Comparison of ENCODE assay signal across 8 mouse cellular contexts in genomic region chr6:85332351-85332999, GRCm38 (mm10). TPM values are rescaled to one million over a fixed set of nuclear protein-coding genes. Genes with fewer than 3 reads are reported as not detected.
DNase-seq lines count a peak whose midpoint lies in the region; ATAC-seq and TF ChIP-seq lines count a peak whose summit lies in the region.

No protein-coding gene starts in this region.

- no peak for TF ChIP-seq POLR2A in testis, adult 2 months (IDR thresholded peaks at IDR 0.05; ENCODE audit: control insufficient read depth, low read depth, low read length)

- DNase-seq in cerebellum, adult 18-20 months = no peak
- no peak for DNase-seq in testis, postnatal 14 days (ENCODE audit: low spot score)
- DNase-seq in heart, postnatal 0 days (ENCODE audit: low spot score) = no peak
- no peak for DNase-seq in right cerebral cortex, postnatal 25 days

- no peaks in the 10 kb centered on the region for H3K27me3 ChIP-seq in testis, adult 2 months (ENCODE audit: control insufficient read depth, insufficient read depth, low read length)
- H3K27me3 ChIP-seq in heart, postnatal 0 days (ENCODE audit: control insufficient read depth, insufficient read depth, low read length) = 0 out of 2 replicates have a peak, but pooled peaks cover 5% of the 10 kb centered on the region
- H3K27me3 ChIP-seq in liver, embryonic 12.5 days (replicated peaks) = peaks cover 49% of the 10 kb centered on the region
- H3K27me3 ChIP-seq in neural tube, embryonic 15.5 days (replicated peaks) = peaks cover 5% of the 10 kb centered on the region; the same call in 1 of the 2 replicates

- no peak overlapping the region for H3K27ac ChIP-seq in testis, adult 2 months (ENCODE audit: control insufficient read depth, insufficient read depth, low read depth, low read length)
- peak overlapping the region; percentile 90; the same call in 1 of the 2 replicates for H3K27ac ChIP-seq in heart, postnatal 0 days (ENCODE audit: low read depth)
- H3K27ac ChIP-seq in liver, embryonic 12.5 days = no peak overlapping the region
- H3K27ac ChIP-seq in neural tube, embryonic 15.5 days (replicated peaks) = peak overlapping the region; percentile 98

- H3K4me1 ChIP-seq in testis, adult 2 months (ENCODE audit: control insufficient read depth, insufficient read depth, low read length) = peaks cover 17% of the 10 kb centered on the region
- H3K4me1 ChIP-seq in heart, postnatal 0 days (ENCODE audit: control insufficient read depth, insufficient read depth) = peaks cover 13% of the 10 kb centered on the region; the same call in 1 of the 2 replicates
- peaks cover 15% of the 10 kb centered on the region for H3K4me1 ChIP-seq in liver, embryonic 12.5 days
- H3K4me1 ChIP-seq in neural tube, embryonic 15.5 days = peaks cover 22% of the 10 kb centered on the region

- peak overlapping the region; percentile 95 for H3K4me3 ChIP-seq in testis, adult 2 months (ENCODE audit: control insufficient read depth, low read depth, low read length)
- peak overlapping the region; percentile 69 for H3K4me3 ChIP-seq in heart, postnatal 0 days (ENCODE audit: low read depth, low read length)
- H3K4me3 ChIP-seq in liver, embryonic 12.5 days = peak overlapping the region; percentile 62
- peak overlapping the region; percentile 79 for H3K4me3 ChIP-seq in neural tube, embryonic 15.5 days (replicated peaks)

- under 1% methylated on average over 41 of the region's 41 CpGs for WGBS in heart, postnatal 0 days
- WGBS in liver, embryonic 12.5 days (ENCODE audit: insufficient replicate concordance) = under 1% methylated on average over 41 of the region's 41 CpGs
- WGBS in neural tube, embryonic 15.5 days = under 1% methylated on average over 41 of the region's 41 CpGs

- H3K9me3 ChIP-seq in heart, postnatal 0 days (replicated peaks; ENCODE audit: control insufficient read depth, low read length) = no peaks in the 10 kb centered on the region
- H3K9me3 ChIP-seq in liver, embryonic 12.5 days (replicated peaks) = no peaks in the 10 kb centered on the region
- no peaks in the 10 kb centered on the region for H3K9me3 ChIP-seq in neural tube, embryonic 15.5 days (replicated peaks)

- peak overlapping the region; percentile 67 for H3K9ac ChIP-seq in heart, postnatal 0 days (replicated peaks; ENCODE audit: low read depth, low read length)
- H3K9ac ChIP-seq in liver, embryonic 12.5 days = peak overlapping the region; percentile 67
- peak overlapping the region; percentile 92 for H3K9ac ChIP-seq in neural tube, embryonic 15.5 days (replicated peaks)

- H3K4me2 ChIP-seq in heart, postnatal 0 days (ENCODE audit: low read depth, low read length) = peak overlapping the region; percentile 87
- H3K4me2 ChIP-seq in liver, embryonic 12.5 days = peak overlapping the region; percentile 89
- peak overlapping the region; percentile 98 for H3K4me2 ChIP-seq in neural tube, embryonic 15.5 days

- ATAC-seq in cerebellum, adult (ENCODE audit: insufficient number of reproducible peaks, low FRiP score, low TSS enrichment) = peak; percentile 46
- ATAC-seq in heart, postnatal 0 days (ENCODE audit: insufficient read depth, low read depth) = peak; percentile 15
- ATAC-seq in liver, embryonic 12.5 days = peak; percentile 43
- peak; percentile 39 for ATAC-seq in neural tube, embryonic 15.5 days (ENCODE audit: low FRiP score)

- TF ChIP-seq EP300 in heart, postnatal 0 days (IDR thresholded peaks at IDR 0.05; ENCODE audit: low read depth) = no peak

- no peaks in the 10 kb centered on the region for H3K36me3 ChIP-seq in testis, adult 2 months (ENCODE audit: control insufficient read depth, insufficient read depth, low read length)
- peaks cover 23% of the 10 kb centered on the region for H3K36me3 ChIP-seq in heart, postnatal 0 days (replicated peaks; ENCODE audit: control insufficient read depth, insufficient read depth, low read length)
- H3K36me3 ChIP-seq in liver, embryonic 12.5 days = no peaks in the 10 kb centered on the region
- peaks cover 11% of the 10 kb centered on the region for H3K36me3 ChIP-seq in neural tube, embryonic 15.5 days

- TF ChIP-seq CTCF in testis, adult 2 months (IDR thresholded peaks at IDR 0.05; ENCODE audit: control insufficient read depth, insufficient read depth, insufficient replicate concordance, low read depth, low read length) = no peak
- no peak for TF ChIP-seq CTCF in heart, postnatal 0 days (IDR thresholded peaks at IDR 0.05; ENCODE audit: low read depth)

RNA-seq across cellular contexts. Expression of gene Sfxn5, which starts 0.7 kb away (rescaled TPM):
- 0.80 and 1.1 TPM in 2 replicates for polyA plus RNA-seq in testis, adult 2 months (2012; rRNA removed)
- total RNA-seq in heart, postnatal 0 days (2014; rRNA removed; ENCODE audit: low replicate concordance) = 4.8 and 9.5 TPM in 2 replicates
- polyA plus RNA-seq in heart, postnatal 0 days (2015; fragmentation: Nextera tagmentation; extraction: Ambion mirVana) = 2.2 and 2.7 TPM in 2 replicates
- polyA plus RNA-seq in liver, embryonic 12.5 days (2016; fragmentation: Nextera tagmentation; extraction: Ambion mirVana) = 2.6 and 3.1 TPM in 2 replicates
- polyA plus RNA-seq in neural tube, embryonic 15.5 days (2015; fragmentation: Nextera tagmentation; extraction: Ambion mirVana) = 38.4 and 39.3 TPM in 2 replicates

RNA-seq across cellular contexts. Expression of gene Rab11fip5, which starts 42.0 kb away (rescaled TPM):
- polyA plus RNA-seq in testis, adult 2 months (2012; rRNA removed) = 160 and 184 TPM in 2 replicates
- total RNA-seq in heart, postnatal 0 days (2014; rRNA removed; ENCODE audit: low replicate concordance) = 86.7 and 91.3 TPM in 2 replicates
- polyA plus RNA-seq in heart, postnatal 0 days (2015; fragmentation: Nextera tagmentation; extraction: Ambion mirVana) = 35.3 and 38.2 TPM in 2 replicates
- polyA plus RNA-seq in liver, embryonic 12.5 days (2016; fragmentation: Nextera tagmentation; extraction: Ambion mirVana) = 0.68 and 0.79 TPM in 2 replicates
- polyA plus RNA-seq in neural tube, embryonic 15.5 days (2015; fragmentation: Nextera tagmentation; extraction: Ambion mirVana) = 22.5 and 24.3 TPM in 2 replicates

Comparison
In these comparisons a context has a peak if more than half of its experiments do, and no peak if none do; other contexts are left out.
1. H3K27ac ChIP-seq: peak in heart, postnatal 0 days (single experiment) and neural tube, embryonic 15.5 days (single experiment); none in testis, adult 2 months (single experiment) and liver, embryonic 12.5 days (single experiment).
2. RNA of gene Rab11fip5, which starts 42.0 kb away (polyA plus RNA-seq): 160 to 184 TPM in testis, adult 2 months, 35.3 to 38.2 TPM in heart, postnatal 0 days and 22.5 to 24.3 TPM in neural tube, embryonic 15.5 days; 0.68 to 0.79 TPM in liver, embryonic 12.5 days; every median in the first group is over 10 times any median in the second.
3. Peak in every context shown above with its lines, with median percentiles within 50 percentile points of each other: ATAC-seq, H3K4me3 ChIP-seq, H3K4me2 ChIP-seq and H3K9ac ChIP-seq.